Mouse (Mus musculus) forebrain, postnatal 0 days (tissue): Measurements from ENCODE around the gene Abcb4. TPM values are rescaled to one million over a fixed set of nuclear protein-coding genes. Genes with fewer than 3 reads are reported as not detected.
A peak's percentile ranks its signal among the peaks of the same experiment; 100 is the strongest.

Experiments used
- ATAC-seq: fragments of 200-750 bp; cut with Nextera tagmentation; 2 replicates; pipeline ENCODE4 v1.8.0; 2017; ENCODE audit warnings: mild to moderate bottlenecking, moderate library complexity
- DNase-seq: peaks from one replicate; pipeline ENCODE4 v3.0.0-alpha.2; 2015
- H3K27ac ChIP-seq: fragments of 300-500 bp; sonication (generic); 2 replicates; pipeline ENCODE4 v1.5.1; 2014; ENCODE audit warnings: low read depth, mild to moderate bottlenecking, antibody characterized with exemption, low read length, moderate library complexity, mixed read lengths
- H3K27me3 ChIP-seq: fragments of 300-500 bp; sonication (generic); 2 replicates; pipeline ENCODE4 v1.6.1; 2014; ENCODE audit warnings: mild to moderate bottlenecking, low read length, mixed read lengths; ENCODE audit not compliant: insufficient read depth
- H3K36me3 ChIP-seq: fragments of 300-500 bp; sonication (generic); 2 replicates; pipeline ENCODE4 v1.6.1; 2014; ENCODE audit warnings: mild to moderate bottlenecking, moderate library complexity; ENCODE audit not compliant: insufficient read depth
- H3K4me1 ChIP-seq: fragments of 300-500 bp; sonication (generic); 2 replicates; pipeline ENCODE4 v1.6.1; 2014; ENCODE audit warnings: antibody characterized with exemption; ENCODE audit not compliant: insufficient read depth
- H3K4me2 ChIP-seq: fragments of 300-500 bp; sonication (generic); 2 replicates; pipeline ENCODE4 v1.6.1; 2014; ENCODE audit warnings: low read depth, mild to moderate bottlenecking, moderate library complexity
- H3K4me3 ChIP-seq: fragments of 300-500 bp; sonication (generic); 2 replicates; pipeline ENCODE4 v1.5.1; 2014; ENCODE audit warnings: low read depth, low read length, mixed read lengths
- H3K9ac ChIP-seq: fragments of 300-500 bp; sonication (generic); 2 replicates; pipeline ENCODE4 v1.6.1; 2014; ENCODE audit warnings: mild to moderate bottlenecking
- H3K9me3 ChIP-seq: fragments of 300-500 bp; sonication (generic); 2 replicates; pipeline ENCODE4 v1.6.1; 2016; ENCODE audit warnings: low read length
- CTCF ChIP-seq: sonication (generic); IDR thresholded peaks from 2 replicates; pipeline ENCODE4 v1.5.1; 2016; ENCODE audit warnings: antibody characterized with exemption, control low read depth, low read depth
- WGBS: fragments of 180-500 bp; shearing (Covaris S2); extraction: QIAGEN DNeasy Blood & Tissue Kit; methylation state at CpG from one replicate; pipeline ENCODE4 v1.1.7; 2014; 5-methylcytosine and 5-hydroxymethylcytosine counted together
- polyA plus RNA-seq: library from polyadenylated mRNA; unstranded; fragments of >200 nt; fragmentation: Nextera tagmentation; extraction: Ambion mirVana; gene quantifications from 2 replicates; pipeline ENCODE4 v1.2.1, GENCODE M21; 2015
- total RNA-seq: library from RNA; depleted of rRNA; stranded (reverse); fragments of >200 nt; gene quantifications from 2 replicates; pipeline ENCODE4 v1.2.3, GENCODE M21; 2014

The Abcb4 gene
- total and polyA plus RNA-seq, 2 experiments from 2014 or later = 0.47 to 2.0 TPM

DNA sequence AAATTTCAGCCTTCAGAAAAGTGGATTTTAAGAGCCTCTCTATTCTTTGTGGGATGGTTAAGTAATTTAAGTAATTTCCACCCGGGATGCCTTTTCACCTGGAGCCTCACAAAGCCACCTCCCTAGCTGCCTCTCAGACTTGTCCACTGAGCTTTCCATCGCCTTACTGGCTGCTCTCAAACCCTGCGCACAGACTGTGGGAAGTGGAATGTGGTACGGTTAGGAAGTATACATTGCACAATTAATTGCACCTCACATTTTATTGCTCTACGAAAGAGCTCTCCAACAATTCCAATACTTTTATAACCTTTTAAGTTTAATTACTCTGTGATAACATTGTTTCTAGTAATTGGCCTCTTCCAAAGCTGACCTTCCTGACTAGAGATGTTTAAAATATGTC lies 27.2 kb upstream of the Abcb4 start:
- 85% methylated on average over 5 of the region's 5 CpGs for WGBS
- Histone ChIP-seq H3K4me3 (no peak overlapping the region), H3K9ac (no peak overlapping the region), H3K4me2 (no peak overlapping the region), H3K27ac (no peak overlapping the region), H3K9me3 (no peaks in the 10 kb centered on the region), H3K36me3 (no peaks in the 10 kb centered on the region), H3K27me3 (no peaks in the 10 kb centered on the region), H3K4me1 (no peaks in the 10 kb centered on the region)
- no peak for ATAC-seq
- no peak for DNase-seq
- no peak for TF ChIP-seq CTCF

DNA sequence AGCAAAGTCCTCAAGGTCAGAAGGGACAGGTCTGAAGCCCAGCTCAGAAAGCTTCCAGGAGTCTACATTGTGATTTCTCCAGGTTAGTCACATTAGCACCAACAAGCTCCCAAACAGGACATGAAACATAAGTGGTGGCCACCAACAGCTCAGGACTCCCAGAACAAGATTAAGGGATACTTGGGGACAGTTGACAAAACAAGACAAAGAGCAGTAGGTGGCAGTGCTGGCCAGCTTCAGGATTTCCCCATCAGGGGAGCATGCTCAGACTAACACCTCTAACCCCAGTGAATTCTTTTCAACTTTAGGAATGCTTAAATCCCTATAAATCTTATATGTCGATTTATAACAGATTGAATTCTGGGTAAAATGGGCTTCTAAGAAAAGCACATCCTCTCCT lies 25.5 kb upstream of the Abcb4 start:
- Histone ChIP-seq H3K9ac (no peak overlapping the region), H3K4me2 (no peak overlapping the region), H3K27ac (no peak overlapping the region), H3K9me3 (no peaks in the 10 kb centered on the region), H3K36me3 (no peaks in the 10 kb centered on the region), H3K4me3 (no peak overlapping the region), H3K4me1 (no peaks in the 10 kb centered on the region), H3K27me3 (no peaks in the 10 kb centered on the region)
- ATAC-seq (no peak), DNase-seq (peak; percentile 1)
- 21% methylated on average over 1 of the region's 1 CpGs for WGBS
- peak; percentile 35; the same call in 1 of the 2 replicates for TF ChIP-seq CTCF

DNA sequence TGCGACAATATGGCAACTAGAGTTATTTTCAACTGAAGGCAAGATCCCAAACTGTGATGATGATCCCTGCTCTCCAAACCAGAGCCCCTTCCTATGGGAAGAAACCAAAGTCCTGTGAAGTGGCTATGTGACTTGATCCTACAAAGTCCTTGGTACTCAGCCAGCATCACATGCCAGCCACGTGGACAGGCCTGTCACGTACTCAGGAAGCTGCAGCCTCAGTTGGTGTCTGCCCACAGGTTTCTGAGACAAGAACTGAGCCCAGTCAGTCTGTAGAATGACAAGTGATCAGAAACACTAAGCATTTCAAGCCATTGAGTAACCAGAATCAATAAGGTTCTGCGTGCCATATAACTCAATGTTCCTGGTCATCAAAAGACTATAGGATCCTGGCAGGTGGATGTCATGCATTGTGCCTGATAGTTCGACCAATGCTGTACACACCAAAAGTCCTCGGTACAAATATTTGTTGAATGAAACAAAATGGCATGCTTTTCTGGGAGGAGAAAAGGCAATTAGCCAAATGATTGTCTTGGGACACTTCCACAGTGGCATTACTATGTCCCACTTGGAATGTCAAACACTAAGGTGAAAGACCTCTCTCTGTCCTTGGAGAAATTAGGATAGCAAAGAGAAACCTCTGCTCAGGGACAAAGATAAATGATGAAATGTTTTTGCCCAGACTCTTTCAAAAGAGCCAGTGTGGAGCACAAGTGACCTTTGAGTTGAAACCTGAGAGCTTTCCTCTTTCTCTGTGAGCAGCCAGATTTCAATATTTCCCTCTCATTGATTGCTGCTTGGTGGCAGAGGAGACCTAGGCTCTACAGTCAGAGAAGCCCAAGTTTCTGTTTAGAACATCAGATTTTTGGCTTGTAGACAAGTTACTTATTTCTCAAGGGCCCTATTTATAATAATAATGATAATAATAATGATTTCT lies 20.3 kb upstream of the Abcb4 start:
- no peak overlapping the region for H3K27ac ChIP-seq
- WGBS = 92% methylated on average over 6 of the region's 6 CpGs
- no peaks in the 10 kb centered on the region for H3K27me3 ChIP-seq
- no peak for DNase-seq
- no peak for ATAC-seq
- H3K36me3 ChIP-seq = no peaks in the 10 kb centered on the region
- H3K9ac ChIP-seq = no peak overlapping the region
- TF ChIP-seq CTCF = no peak
- no peak overlapping the region for H3K4me3 ChIP-seq
- no peaks in the 10 kb centered on the region for H3K4me1 ChIP-seq
- H3K4me2 ChIP-seq = no peak overlapping the region
- no peaks in the 10 kb centered on the region for H3K9me3 ChIP-seq

DNA sequence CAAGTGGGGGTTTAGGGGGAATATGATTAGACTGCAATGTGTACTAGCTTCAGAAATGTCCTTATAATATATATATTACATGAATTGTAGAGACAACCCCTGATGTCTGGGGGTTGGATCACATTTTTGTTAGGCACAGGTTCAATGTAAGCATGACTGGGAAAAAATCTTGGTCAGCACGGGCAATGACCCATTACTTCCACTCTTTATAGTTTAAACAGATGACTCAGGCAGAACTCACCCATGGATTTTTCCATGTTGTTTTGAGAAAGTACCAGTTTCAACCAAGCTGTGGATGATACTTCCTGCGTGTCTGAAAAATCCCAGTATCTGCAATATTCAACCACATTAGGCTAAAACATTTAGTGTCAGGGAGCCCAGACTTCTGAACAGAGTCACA lies 16.4 kb upstream of the Abcb4 start:
- no peak for ATAC-seq
- H3K27ac ChIP-seq = no peak overlapping the region
- no peaks in the 10 kb centered on the region for H3K27me3 ChIP-seq
- H3K4me2 ChIP-seq = no peak overlapping the region
- 89% methylated on average over 2 of the region's 2 CpGs for WGBS
- no peak for DNase-seq
- H3K9me3 ChIP-seq = no peaks in the 10 kb centered on the region
- H3K4me3 ChIP-seq = no peak overlapping the region
- no peak overlapping the region for H3K9ac ChIP-seq
- no peaks in the 10 kb centered on the region for H3K36me3 ChIP-seq
- TF ChIP-seq CTCF = no peak
- no peaks in the 10 kb centered on the region for H3K4me1 ChIP-seq

DNA sequence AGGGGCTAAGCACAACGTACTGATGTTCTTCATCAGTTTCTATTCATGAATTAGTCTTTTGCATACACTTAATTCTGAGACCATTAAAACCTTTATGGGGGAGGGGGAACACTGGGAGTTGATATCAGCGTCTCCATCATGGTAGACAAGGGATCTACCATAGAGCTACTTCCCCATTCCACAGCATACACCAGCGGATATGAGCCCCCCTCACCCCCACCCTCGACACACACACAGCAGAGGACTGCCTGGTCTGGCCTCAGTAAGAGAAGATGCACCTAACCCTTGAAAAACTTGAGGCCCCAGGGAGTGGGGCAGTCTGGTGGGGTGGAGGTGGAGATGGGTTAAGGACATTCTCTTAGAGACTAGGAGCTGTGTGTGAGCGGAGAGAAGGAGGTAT lies 15.7 kb upstream of the Abcb4 start:
- TF ChIP-seq CTCF = no peak
- no peaks in the 10 kb centered on the region for H3K9me3 ChIP-seq
- no peaks in the 10 kb centered on the region for H3K36me3 ChIP-seq
- no peak overlapping the region for H3K27ac ChIP-seq
- no peaks in the 10 kb centered on the region for H3K27me3 ChIP-seq
- no peak overlapping the region for H3K4me3 ChIP-seq
- no peak overlapping the region for H3K4me2 ChIP-seq
- no peaks in the 10 kb centered on the region for H3K4me1 ChIP-seq
- DNase-seq (no peak), ATAC-seq (no peak)
- WGBS = 70% methylated on average over 5 of the region's 5 CpGs
- H3K9ac ChIP-seq = no peak overlapping the region

DNA sequence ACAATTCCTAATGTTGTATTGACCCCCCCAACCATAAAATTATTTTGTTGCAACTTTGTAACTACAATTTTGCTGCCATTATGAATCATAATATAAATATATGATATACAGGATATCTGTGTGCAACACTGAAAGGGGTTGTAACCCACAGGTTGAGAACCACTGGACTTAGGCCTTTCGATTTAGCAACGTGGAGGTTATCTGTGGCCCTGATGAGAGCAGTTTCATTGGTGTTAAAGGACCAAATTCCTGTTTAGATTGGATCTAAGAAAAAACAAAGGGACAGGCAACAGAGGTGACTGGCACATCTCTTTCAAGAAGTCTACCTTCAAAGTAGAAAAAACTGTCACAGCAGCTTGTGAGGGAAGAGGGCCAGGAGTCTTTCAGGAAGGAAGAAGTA lies 7.7 kb upstream of the Abcb4 start:
- DNase-seq (no peak), ATAC-seq (no peak)
- H3K27me3 ChIP-seq = no peaks in the 10 kb centered on the region
- TF ChIP-seq CTCF = no peak
- no peak overlapping the region for H3K9ac ChIP-seq
- no peak overlapping the region for H3K27ac ChIP-seq
- H3K4me3 ChIP-seq = no peak overlapping the region
- no peak overlapping the region for H3K4me2 ChIP-seq
- no peaks in the 10 kb centered on the region for H3K36me3 ChIP-seq
- H3K9me3 ChIP-seq = no peaks in the 10 kb centered on the region
- H3K4me1 ChIP-seq = no peaks in the 10 kb centered on the region
- 78% methylated on average over 2 of the region's 2 CpGs for WGBS

DNA sequence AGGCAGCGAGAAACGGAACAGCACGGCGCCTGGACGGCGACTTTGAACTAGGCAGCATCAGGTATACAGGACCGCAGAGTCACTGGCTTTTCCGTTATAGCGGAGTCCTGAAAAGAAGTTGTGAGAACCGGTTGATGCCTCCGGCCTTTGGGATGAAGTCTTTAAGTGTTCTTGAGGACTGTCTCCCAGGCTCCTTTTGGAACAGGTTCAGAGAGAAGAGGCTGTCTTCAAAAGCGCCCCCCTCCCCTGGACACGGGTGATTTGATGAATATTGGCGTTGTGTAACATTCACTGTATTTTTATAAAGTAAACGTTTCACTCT lies 548 bp downstream of the Abcb4 start:
- Histone ChIP-seq H3K36me3 (no peaks in the 10 kb centered on the region), H3K9ac (peak overlapping the region; percentile 59; the same call in 1 of the 2 replicates), H3K4me2 (peak overlapping the region; percentile 91), H3K9me3 (no peaks in the 10 kb centered on the region), H3K4me3 (peak overlapping the region; percentile 64), H3K27me3 (no peaks in the 10 kb centered on the region), H3K27ac (no peak overlapping the region), H3K4me1 (peaks cover 6% of the 10 kb centered on the region; the same call in 1 of the 2 replicates)
- ATAC-seq (no peak), DNase-seq (peak; percentile 13)
- 5% methylated on average over 15 of the region's 15 CpGs for WGBS
- TF ChIP-seq CTCF = no peak
